Mouse (Mus musculus) intestine, embryonic 16.5 days (tissue): Measurements from ENCODE around the gene Tmem30c. TPM values are rescaled to one million over a fixed set of nuclear protein-coding genes. Genes with fewer than 3 reads are reported as not detected.

Experiments used
- ATAC-seq: fragments of 200-750 bp; cut with Nextera tagmentation; 2 replicates; pipeline ENCODE4 v1.8.0; 2017; ENCODE audit warnings: moderate TSS enrichment, moderate library complexity
- H3K27ac ChIP-seq: fragments of 300-500 bp; sonication (generic); 2 replicates; pipeline ENCODE4 v1.5.1; 2014; ENCODE audit warnings: mild to moderate bottlenecking, low read length
- H3K27me3 ChIP-seq: fragments of 300-500 bp; sonication (generic); replicated peaks from 2 replicates; pipeline ENCODE4 v1.6.1; 2014; ENCODE audit warnings: low read length, control low read depth, mixed read lengths; ENCODE audit not compliant: control insufficient read depth, insufficient read depth
- H3K36me3 ChIP-seq: fragments of 300-500 bp; sonication (generic); 2 replicates; pipeline ENCODE4 v1.6.1; 2014; ENCODE audit warnings: low read length, control low read depth; ENCODE audit not compliant: control insufficient read depth, insufficient read depth
- H3K4me1 ChIP-seq: fragments of 300-500 bp; sonication (generic); 2 replicates; pipeline ENCODE4 v1.6.1; 2014; ENCODE audit warnings: low read length, control low read depth, mixed read lengths; ENCODE audit not compliant: control insufficient read depth, insufficient read depth
- H3K4me2 ChIP-seq: fragments of 300-500 bp; sonication (generic); 2 replicates; pipeline ENCODE4 v1.6.1; 2014; ENCODE audit warnings: low read depth, low read length, control low read depth
- H3K4me3 ChIP-seq: fragments of 300-500 bp; sonication (generic); 2 replicates; pipeline ENCODE4 v1.5.1; 2014; ENCODE audit warnings: mild to moderate bottlenecking, low read length
- H3K9ac ChIP-seq: fragments of 300-500 bp; sonication (generic); 2 replicates; pipeline ENCODE4 v1.6.1; 2014; ENCODE audit warnings: low read depth, low read length
- H3K9me3 ChIP-seq: fragments of 300-500 bp; sonication (generic); 2 replicates; pipeline ENCODE4 v1.6.1; 2016; ENCODE audit warnings: low read length, control low read depth; ENCODE audit not compliant: control insufficient read depth
- WGBS: fragments of 180-500 bp; shearing (Covaris S2); extraction: QIAGEN DNeasy Blood & Tissue Kit; methylation state at CpG from one replicate; pipeline ENCODE4 v1.1.7; 2014; 5-methylcytosine and 5-hydroxymethylcytosine counted together
- polyA plus RNA-seq: library from polyadenylated mRNA; unstranded; fragments of >200 nt; fragmentation: Nextera tagmentation; extraction: Ambion mirVana; gene quantifications from 2 replicates; pipeline ENCODE4 v1.2.1, GENCODE M21; 2015

The Tmem30c gene
- not detected in 2 replicates for polyA plus RNA-seq

- 75% methylated on average over 2 of the region's 2 CpGs for WGBS
- no peak for ATAC-seq
- Histone ChIP-seq H3K4me2 (no peak within 1 kb of the TSS), H3K9ac (no peak within 1 kb of the TSS), H3K27me3 (no peaks in the 10 kb centered on the region), H3K4me3 (no peak within 1 kb of the TSS), H3K9me3 (no peaks in the 10 kb centered on the region), H3K36me3 (no peaks in the 10 kb centered on the region), H3K27ac (no peak within 1 kb of the TSS), H3K4me1 (no peaks in the 10 kb centered on the region)
Measured at GRCm38 (mm10) chr16:57292765-57293164, at the start of gene Tmem30c. TSS of gene Tmem30c (minus strand) at chr16:57292865.

GRCm38 (mm10) chr16:57340613-57340898, 47.9 kb upstream of the Tmem30c start:
- Histone ChIP-seq H3K4me3 (no peak overlapping the region), H3K27me3 (no peaks in the 10 kb centered on the region), H3K9ac (no peak overlapping the region), H3K36me3 (no peaks in the 10 kb centered on the region), H3K27ac (no peak overlapping the region), H3K9me3 (no peaks in the 10 kb centered on the region), H3K4me1 (no peaks in the 10 kb centered on the region), H3K4me2 (no peak overlapping the region)
- 64% methylated on average over 5 of the region's 5 CpGs for WGBS
- no peak for ATAC-seq

GRCm38 (mm10) chr16:57339765-57340612, 47.3 kb upstream of the Tmem30c start:
- Histone ChIP-seq H3K4me2 (no peak overlapping the region), H3K27me3 (no peaks in the 10 kb centered on the region), H3K27ac (no peak overlapping the region), H3K9ac (no peak overlapping the region), H3K4me1 (no peaks in the 10 kb centered on the region), H3K9me3 (no peaks in the 10 kb centered on the region), H3K4me3 (no peak overlapping the region), H3K36me3 (no peaks in the 10 kb centered on the region)
- 84% methylated on average over 8 of the region's 8 CpGs for WGBS
- ATAC-seq = no peak

GRCm38 (mm10) chr16:57336770-57337423, 44.2 kb upstream of the Tmem30c start:
- peak overlapping the region; percentile 25; the same call in 1 of the 2 replicates for H3K4me2 ChIP-seq
- no peaks in the 10 kb centered on the region for H3K9me3 ChIP-seq
- H3K4me1 ChIP-seq = no peaks in the 10 kb centered on the region
- no peak overlapping the region for H3K9ac ChIP-seq
- H3K27ac ChIP-seq = no peak overlapping the region
- 47% methylated on average over 11 of the region's 11 CpGs for WGBS
- no peaks in the 10 kb centered on the region for H3K36me3 ChIP-seq
- no peaks in the 10 kb centered on the region for H3K27me3 ChIP-seq
- ATAC-seq = no peak
- H3K4me3 ChIP-seq = no peak overlapping the region

- H3K36me3 ChIP-seq = no peaks in the 10 kb centered on the region
- H3K4me3 ChIP-seq = no peak overlapping the region
- no peaks in the 10 kb centered on the region for H3K9me3 ChIP-seq
- ATAC-seq = no peak
- no peak overlapping the region for H3K9ac ChIP-seq
- H3K27me3 ChIP-seq = no peaks in the 10 kb centered on the region
- H3K27ac ChIP-seq = no peak overlapping the region
- no peaks in the 10 kb centered on the region for H3K4me1 ChIP-seq
- H3K4me2 ChIP-seq = no peak overlapping the region
- 62% methylated on average over 7 of the region's 7 CpGs for WGBS
Measured at GRCm38 (mm10) chr16:57332301-57332700, 39.6 kb upstream of the Tmem30c start.

- Histone ChIP-seq H3K36me3 (no peaks in the 10 kb centered on the region), H3K9me3 (no peaks in the 10 kb centered on the region), H3K27me3 (no peaks in the 10 kb centered on the region), H3K27ac (no peak overlapping the region), H3K4me1 (no peaks in the 10 kb centered on the region), H3K4me3 (no peak overlapping the region), H3K4me2 (no peak overlapping the region), H3K9ac (no peak overlapping the region)
- WGBS = 83% methylated on average over 2 of the region's 2 CpGs
- no peak for ATAC-seq
Measured at GRCm38 (mm10) chr16:57330111-57330510, 37.4 kb upstream of the Tmem30c start.

- H3K4me1 ChIP-seq = no peaks in the 10 kb centered on the region
- ATAC-seq = no peak
- no peaks in the 10 kb centered on the region for H3K27me3 ChIP-seq
- H3K36me3 ChIP-seq = no peaks in the 10 kb centered on the region
- H3K27ac ChIP-seq = no peak overlapping the region
- H3K4me2 ChIP-seq = no peak overlapping the region
- H3K4me3 ChIP-seq = no peak overlapping the region
- H3K9me3 ChIP-seq = no peaks in the 10 kb centered on the region
- no peak overlapping the region for H3K9ac ChIP-seq
- WGBS = 77% methylated on average over 8 of the region's 8 CpGs
Measured at GRCm38 (mm10) chr16:57329028-57329427, 36.4 kb upstream of the Tmem30c start.

- no peak overlapping the region for H3K9ac ChIP-seq
- H3K27ac ChIP-seq = no peak overlapping the region
- no peaks in the 10 kb centered on the region for H3K27me3 ChIP-seq
- no peak overlapping the region for H3K4me2 ChIP-seq
- no peak for ATAC-seq
- H3K4me1 ChIP-seq = no peaks in the 10 kb centered on the region
- no peaks in the 10 kb centered on the region for H3K36me3 ChIP-seq
- no peak overlapping the region for H3K4me3 ChIP-seq
- no peaks in the 10 kb centered on the region for H3K9me3 ChIP-seq
- WGBS = 78% methylated on average over 7 of the region's 7 CpGs
Measured at GRCm38 (mm10) chr16:57326996-57327395, 34.3 kb upstream of the Tmem30c start.

GRCm38 (mm10) chr16:57319284-57320124, 26.8 kb upstream of the Tmem30c start:
- H3K27ac ChIP-seq = no peak overlapping the region
- no peak overlapping the region for H3K9ac ChIP-seq
- no peak overlapping the region for H3K4me2 ChIP-seq
- H3K4me3 ChIP-seq = no peak overlapping the region
- peaks cover 5% of the 10 kb centered on the region for H3K4me1 ChIP-seq
- no peak for ATAC-seq
- no peaks in the 10 kb centered on the region for H3K9me3 ChIP-seq
- no peaks in the 10 kb centered on the region for H3K36me3 ChIP-seq
- no peaks in the 10 kb centered on the region for H3K27me3 ChIP-seq
- WGBS = 84% methylated on average over 7 of the region's 7 CpGs
